Mouse (Mus musculus): Measurements from ENCODE around the gene Dimt1. TPM values are rescaled to one million over a fixed set of nuclear protein-coding genes. Genes with fewer than 3 reads are reported as not detected.
A peak's percentile ranks its signal among the peaks of the same experiment; 100 is the strongest.

Dimt1 gene
- polyA plus RNA-seq, 1 experiment from 2014 or later: 44.3 TPM

GRCm38 (mm10) chr13:106928296-106928695 lies 18.6 kb upstream of the Dimt1 start:
- Histone ChIP-seq H3K36me3 (ENCODE audit: control insufficient read depth, insufficient read depth, low read length) (no peaks in the 10 kb centered on the region; the same call in 1 of the 2 replicates), H3K27me3 (ENCODE audit: control insufficient read depth, insufficient read depth, low read length) (no peaks in the 10 kb centered on the region), H3K4me2 (no peak overlapping the region), H3K9ac (ENCODE audit: low read length) (no peak overlapping the region), H3K9me3 (ENCODE audit: control insufficient read depth, low read length) (peaks cover 3% of the 10 kb centered on the region; the same call in 1 of the 2 replicates), H3K4me1 (ENCODE audit: control insufficient read depth, insufficient read depth, low read length) (no peaks in the 10 kb centered on the region), H3K4me3 (ENCODE audit: low read depth, low read length) (no peak overlapping the region), H3K27ac (ENCODE audit: low read depth, low read length) (no peak overlapping the region)
- WGBS: 98% methylated on average over 4 of the region's 4 CpGs
- DNase-seq (ENCODE audit: low spot score, missing footprints) (no peak), ATAC-seq (ENCODE audit: low FRiP score) (no peak)

- ATAC-seq (ENCODE audit: low FRiP score) (no peak), DNase-seq (ENCODE audit: low spot score, missing footprints) (no peak)
- WGBS: 94% methylated on average over 2 of the region's 2 CpGs
These were observed 17.7 kb upstream of the Dimt1 start for GRCm38 (mm10) chr13:106929201-106929600.

GRCm38 (mm10) chr13:106935871-106936255 lies 11.1 kb upstream of the Dimt1 start:
- peak overlapping the region; percentile 88 for H3K9ac ChIP-seq (ENCODE audit: low read length)
- ATAC-seq (ENCODE audit: low FRiP score): no peak
- peak overlapping the region; percentile 68 for H3K4me2 ChIP-seq
- DNase-seq (ENCODE audit: low spot score, missing footprints): no peak
- WGBS: 7% methylated on average over 9 of the region's 9 CpGs
- no peaks in the 10 kb centered on the region for H3K36me3 ChIP-seq (ENCODE audit: control insufficient read depth, insufficient read depth, low read length)
- H3K4me3 ChIP-seq (ENCODE audit: low read depth, low read length): peak overlapping the region; percentile 98
- no peaks in the 10 kb centered on the region for H3K27me3 ChIP-seq (ENCODE audit: control insufficient read depth, insufficient read depth, low read length)
- no peaks in the 10 kb centered on the region for H3K9me3 ChIP-seq (ENCODE audit: control insufficient read depth, low read length)
- H3K4me1 ChIP-seq (ENCODE audit: control insufficient read depth, insufficient read depth, low read length): peaks cover 6% of the 10 kb centered on the region
- H3K27ac ChIP-seq (ENCODE audit: low read depth, low read length): peak overlapping the region; percentile 61; the same call in 1 of the 2 replicates

More at GRCm38 (mm10) chr13:106929201-106929600, 17.7 kb upstream of the Dimt1 start:
- no peak overlapping the region for H3K4me2 ChIP-seq
- no peaks in the 10 kb centered on the region for H3K27me3 ChIP-seq (ENCODE audit: control insufficient read depth, insufficient read depth, low read length)
- H3K27ac ChIP-seq (ENCODE audit: low read depth, low read length): no peak overlapping the region
- no peaks in the 10 kb centered on the region; the same call in 1 of the 2 replicates for H3K36me3 ChIP-seq (ENCODE audit: control insufficient read depth, insufficient read depth, low read length)
- H3K9me3 ChIP-seq (ENCODE audit: control insufficient read depth, low read length): peaks cover 3% of the 10 kb centered on the region; the same call in 1 of the 2 replicates
- no peak overlapping the region for H3K4me3 ChIP-seq (ENCODE audit: low read depth, low read length)
- H3K9ac ChIP-seq (ENCODE audit: low read length): no peak overlapping the region
- no peaks in the 10 kb centered on the region for H3K4me1 ChIP-seq (ENCODE audit: control insufficient read depth, insufficient read depth, low read length)

- peak; percentile 100 for DNase-seq (ENCODE audit: low spot score, missing footprints)
- Histone ChIP-seq H3K4me1 (ENCODE audit: control insufficient read depth, insufficient read depth, low read length) (peaks cover 6% of the 10 kb centered on the region), H3K27me3 (ENCODE audit: control insufficient read depth, insufficient read depth, low read length) (no peaks in the 10 kb centered on the region), H3K27ac (ENCODE audit: low read depth, low read length) (peak within 1 kb of the TSS; percentile 61), H3K4me3 (ENCODE audit: low read depth, low read length) (peak within 1 kb of the TSS; percentile 98), H3K36me3 (ENCODE audit: control insufficient read depth, insufficient read depth, low read length) (no peaks in the 10 kb centered on the region), H3K4me2 (peak within 1 kb of the TSS; percentile 68), H3K9me3 (ENCODE audit: control insufficient read depth, low read length) (no peaks in the 10 kb centered on the region), H3K9ac (ENCODE audit: low read length) (peak within 1 kb of the TSS; percentile 88)
- under 1% methylated on average over 84 of the region's 84 CpGs for WGBS
- peak; percentile 99 for ATAC-seq (ENCODE audit: low FRiP score)
These were observed 10.4 kb upstream of the Dimt1 start, which contains the start of gene Ipo11 for GRCm38 (mm10) chr13:106936256-106937137. TSS of gene Ipo11 (minus strand) at chr13:106936958.

GRCm38 (mm10) chr13:106937138-106937472 lies 9.8 kb upstream of the Dimt1 start:
- ATAC-seq (ENCODE audit: low FRiP score) (peak; percentile 22), DNase-seq (ENCODE audit: low spot score, missing footprints) (no peak)
- Histone ChIP-seq H3K4me1 (ENCODE audit: control insufficient read depth, insufficient read depth, low read length) (peaks cover 6% of the 10 kb centered on the region), H3K27ac (ENCODE audit: low read depth, low read length) (no peak overlapping the region), H3K4me3 (ENCODE audit: low read depth, low read length) (peak overlapping the region; percentile 98), H3K9me3 (ENCODE audit: control insufficient read depth, low read length) (no peaks in the 10 kb centered on the region), H3K36me3 (ENCODE audit: control insufficient read depth, insufficient read depth, low read length) (no peaks in the 10 kb centered on the region), H3K27me3 (ENCODE audit: control insufficient read depth, insufficient read depth, low read length) (no peaks in the 10 kb centered on the region), H3K9ac (ENCODE audit: low read length) (no peak overlapping the region), H3K4me2 (peak overlapping the region; percentile 68)
- 26% methylated on average over 7 of the region's 7 CpGs for WGBS

- WGBS: 20% methylated on average over 7 of the region's 7 CpGs
- ATAC-seq (ENCODE audit: low FRiP score): 0 out of 2 replicates have a peak, but pooled peaks have one; percentile 13
- no peak overlapping the region for H3K27ac ChIP-seq (ENCODE audit: low read depth, low read length)
- H3K4me3 ChIP-seq (ENCODE audit: low read depth, low read length): peak overlapping the region; percentile 13; the same call in 1 of the 2 replicates
- peak; percentile 87 for DNase-seq (ENCODE audit: low spot score, missing footprints)
- H3K4me2 ChIP-seq: peak overlapping the region; percentile 26; the same call in 1 of the 2 replicates
- no peaks in the 10 kb centered on the region for H3K4me1 ChIP-seq (ENCODE audit: control insufficient read depth, insufficient read depth, low read length)
- no peaks in the 10 kb centered on the region for H3K27me3 ChIP-seq (ENCODE audit: control insufficient read depth, insufficient read depth, low read length)
- H3K36me3 ChIP-seq (ENCODE audit: control insufficient read depth, insufficient read depth, low read length): no peaks in the 10 kb centered on the region
- H3K9me3 ChIP-seq (ENCODE audit: control insufficient read depth, low read length): no peaks in the 10 kb centered on the region
- H3K9ac ChIP-seq (ENCODE audit: low read length): no peak overlapping the region
These were observed 5.5 kb upstream of the Dimt1 start for GRCm38 (mm10) chr13:106941211-106941976.

GRCm38 (mm10) chr13:106942721-106943120 lies 4.2 kb upstream of the Dimt1 start:
- ATAC-seq (ENCODE audit: low FRiP score) (no peak), DNase-seq (ENCODE audit: low spot score, missing footprints) (peak; percentile 45)
- H3K27me3 ChIP-seq (ENCODE audit: control insufficient read depth, insufficient read depth, low read length): no peaks in the 10 kb centered on the region
- H3K4me3 ChIP-seq (ENCODE audit: low read depth, low read length): no peak overlapping the region
- no peaks in the 10 kb centered on the region for H3K36me3 ChIP-seq (ENCODE audit: control insufficient read depth, insufficient read depth, low read length)
- no peaks in the 10 kb centered on the region for H3K9me3 ChIP-seq (ENCODE audit: control insufficient read depth, low read length)
- peaks cover 2% of the 10 kb centered on the region; the same call in 1 of the 2 replicates for H3K4me1 ChIP-seq (ENCODE audit: control insufficient read depth, insufficient read depth, low read length)
- H3K27ac ChIP-seq (ENCODE audit: low read depth, low read length): no peak overlapping the region
- no peak overlapping the region for H3K9ac ChIP-seq (ENCODE audit: low read length)
- 81% methylated on average over 1 of the region's 1 CpGs for WGBS
- no peak overlapping the region for H3K4me2 ChIP-seq

GRCm38 (mm10) chr13:106945518-106945917 lies 1.4 kb upstream of the Dimt1 start:
- WGBS: 83% methylated on average over 9 of the region's 9 CpGs
- ATAC-seq (ENCODE audit: low FRiP score): no peak

More at GRCm38 (mm10) chr13:106945518-106945917, 1.4 kb upstream of the Dimt1 start:
- Histone ChIP-seq H3K4me2 (no peak overlapping the region), H3K27me3 (ENCODE audit: control insufficient read depth, insufficient read depth, low read length) (no peaks in the 10 kb centered on the region), H3K27ac (ENCODE audit: low read depth, low read length) (no peak overlapping the region), H3K4me1 (ENCODE audit: control insufficient read depth, insufficient read depth, low read length) (peaks cover 11% of the 10 kb centered on the region), H3K9me3 (ENCODE audit: control insufficient read depth, low read length) (no peaks in the 10 kb centered on the region), H3K9ac (ENCODE audit: low read length) (no peak overlapping the region), H3K36me3 (ENCODE audit: control insufficient read depth, insufficient read depth, low read length) (no peaks in the 10 kb centered on the region), H3K4me3 (ENCODE audit: low read depth, low read length) (no peak overlapping the region)
- peak; percentile 84 for DNase-seq (ENCODE audit: low spot score, missing footprints)
